Mouse (Mus musculus): Measurements from ENCODE around the gene Mapk8ip1. TPM values are rescaled to one million over a fixed set of nuclear protein-coding genes. Genes with fewer than 3 reads are reported as not detected.
A peak's percentile ranks its signal among the peaks of the same experiment; 100 is the strongest.

The Mapk8ip1 gene
- polyA plus RNA-seq (2012; ENCODE audit: insufficient read depth, insufficient read length, missing spikeins), result 0.25 TPM in 1 of 2 replicates, not detected in the other

DNA sequence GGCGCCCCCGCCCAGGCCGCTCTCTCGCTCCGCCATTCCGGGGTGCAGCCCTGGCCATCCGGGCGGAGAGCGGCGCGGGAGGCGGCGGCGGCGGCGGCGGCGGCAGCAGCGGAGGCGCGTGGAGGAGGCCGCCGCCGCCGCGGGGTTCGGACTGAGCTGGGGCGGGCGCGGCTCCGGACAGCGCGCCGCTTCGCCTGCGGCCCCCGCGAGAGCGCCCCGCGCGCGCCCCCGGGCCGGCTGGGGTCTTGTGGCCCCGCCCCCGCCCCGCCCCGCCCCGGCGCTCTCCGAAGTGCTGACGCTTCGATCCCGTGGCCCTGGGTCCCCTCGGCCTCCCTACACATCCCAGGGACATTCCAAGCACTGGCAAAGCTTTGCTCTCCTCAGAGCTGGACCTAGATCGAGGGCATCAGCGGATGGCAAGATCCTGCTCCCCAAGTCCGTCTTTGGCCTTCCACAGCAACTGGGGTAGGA, at the start of gene Mapk8ip1:
Gene Mapk8ip1, minus strand, starts transcription at position 173 of the 471 bp plus-strand sequence.
- TF ChIP-seq CTCF (IDR thresholded peaks at IDR 0.05; ENCODE audit: low read depth, low read length) (no peak), POLR2A (IDR thresholded peaks at IDR 0.05; ENCODE audit: borderline replicate concordance, low read depth, low read length) (no peak)
- H3K4me1 ChIP-seq (ENCODE audit: control insufficient read depth, insufficient read depth, low read length), result 0 out of 2 replicates have a peak, but pooled peaks cover 2% of the 10 kb centered on the region

DNA sequence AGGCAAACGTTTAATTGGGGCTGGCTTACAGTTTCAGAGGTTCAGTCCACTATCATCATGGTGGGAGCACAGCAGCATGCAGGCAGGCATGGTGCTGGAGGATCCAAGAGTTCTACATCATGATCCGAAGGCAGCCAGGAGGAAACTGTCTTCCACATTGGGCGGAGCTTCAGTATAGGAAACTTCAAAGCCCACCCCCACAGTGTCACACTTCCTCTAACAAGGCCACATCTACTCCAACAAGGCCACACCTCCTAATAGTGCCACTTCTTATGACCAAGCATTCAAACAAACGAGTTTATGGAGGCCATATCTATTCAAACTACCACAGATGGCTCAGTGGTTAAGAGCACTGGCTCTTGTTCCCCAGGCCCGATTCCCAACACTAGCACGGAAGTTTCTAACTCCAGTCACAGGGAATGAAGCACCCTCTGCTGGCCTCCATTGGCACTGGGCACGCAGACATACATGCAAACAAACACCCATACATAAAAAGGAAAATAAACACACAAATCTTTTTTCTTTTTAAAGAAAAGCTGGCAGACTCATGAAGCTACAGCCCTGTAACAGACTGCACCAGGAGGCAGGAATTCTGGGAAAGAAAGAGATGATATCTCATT, 46.2 kb upstream of the Mapk8ip1 start:
- no peak overlapping the region for H3K27ac ChIP-seq (ENCODE audit: insufficient read depth, low read depth, low read length)
- H3K4me1 ChIP-seq (ENCODE audit: control insufficient read depth, insufficient read depth, low read length), result no peaks in the 10 kb centered on the region
- no peak for TF ChIP-seq CTCF (IDR thresholded peaks at IDR 0.05; ENCODE audit: low read depth, low read length)
- TF ChIP-seq POLR2A (IDR thresholded peaks at IDR 0.05; ENCODE audit: borderline replicate concordance, low read depth, low read length), result no peak
- H3K4me3 ChIP-seq (ENCODE audit: insufficient read depth, low read length), result no peak overlapping the region

More for the DNA sequence above, at the start of gene Mapk8ip1:
- H3K4me3 ChIP-seq (ENCODE audit: insufficient read depth, low read length), result peak within 1 kb of the TSS; percentile 37
- no peak within 1 kb of the TSS for H3K27ac ChIP-seq (ENCODE audit: insufficient read depth, low read depth, low read length)

DNA sequence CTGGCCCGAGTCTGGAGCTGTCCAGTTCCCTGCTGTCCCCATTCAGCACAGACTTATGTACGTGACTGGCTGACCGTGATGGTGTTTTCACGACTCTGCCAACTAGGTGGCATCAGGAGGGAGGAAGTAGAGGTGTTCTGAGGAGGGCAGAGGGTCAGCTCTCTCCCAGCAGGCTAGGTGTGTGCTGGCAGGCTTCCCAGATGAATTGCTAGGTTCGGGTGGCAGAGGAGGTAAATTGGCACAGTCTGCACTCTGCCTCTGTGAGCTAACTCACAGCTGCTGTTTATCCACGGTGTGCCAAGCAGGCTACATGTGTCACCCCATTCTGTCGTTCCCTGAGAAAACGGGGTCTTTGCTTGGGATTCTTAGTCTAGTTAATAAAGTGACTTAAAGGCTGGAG, 45.6 kb upstream of the Mapk8ip1 start:
- Histone ChIP-seq H3K4me3 (ENCODE audit: insufficient read depth, low read length) (no peak overlapping the region), H3K4me1 (ENCODE audit: control insufficient read depth, insufficient read depth, low read length) (no peaks in the 10 kb centered on the region), H3K27ac (ENCODE audit: insufficient read depth, low read depth, low read length) (no peak overlapping the region)
- TF ChIP-seq POLR2A (IDR thresholded peaks at IDR 0.05; ENCODE audit: borderline replicate concordance, low read depth, low read length), result no peak

DNA sequence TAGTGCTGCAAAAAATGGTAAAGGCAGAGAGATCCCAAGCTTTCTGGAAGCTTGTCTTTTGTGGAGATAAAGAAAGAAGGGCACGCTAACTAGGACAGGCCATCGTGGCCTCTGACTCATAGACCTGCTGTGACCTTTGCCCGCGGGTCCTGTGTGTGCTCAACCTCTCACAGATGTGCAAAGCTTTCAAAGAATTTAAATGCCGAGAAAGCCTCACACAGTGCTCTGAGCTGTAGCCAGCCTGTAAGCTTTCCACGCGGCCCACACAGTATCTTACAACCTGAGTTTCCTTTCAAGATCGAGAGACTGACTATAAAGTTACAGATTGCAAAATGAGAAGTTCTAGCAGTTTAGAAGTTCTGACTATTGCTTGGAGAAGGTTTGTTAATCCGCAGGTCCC, 44.8 kb upstream of the Mapk8ip1 start:
- H3K4me1 ChIP-seq (ENCODE audit: control insufficient read depth, insufficient read depth, low read length), result no peaks in the 10 kb centered on the region
- no peak for TF ChIP-seq POLR2A (IDR thresholded peaks at IDR 0.05; ENCODE audit: borderline replicate concordance, low read depth, low read length)
- no peak for TF ChIP-seq CTCF (IDR thresholded peaks at IDR 0.05; ENCODE audit: low read depth, low read length)
- no peak overlapping the region for H3K4me3 ChIP-seq (ENCODE audit: insufficient read depth, low read length)
- no peak overlapping the region for H3K27ac ChIP-seq (ENCODE audit: insufficient read depth, low read depth, low read length)

DNA sequence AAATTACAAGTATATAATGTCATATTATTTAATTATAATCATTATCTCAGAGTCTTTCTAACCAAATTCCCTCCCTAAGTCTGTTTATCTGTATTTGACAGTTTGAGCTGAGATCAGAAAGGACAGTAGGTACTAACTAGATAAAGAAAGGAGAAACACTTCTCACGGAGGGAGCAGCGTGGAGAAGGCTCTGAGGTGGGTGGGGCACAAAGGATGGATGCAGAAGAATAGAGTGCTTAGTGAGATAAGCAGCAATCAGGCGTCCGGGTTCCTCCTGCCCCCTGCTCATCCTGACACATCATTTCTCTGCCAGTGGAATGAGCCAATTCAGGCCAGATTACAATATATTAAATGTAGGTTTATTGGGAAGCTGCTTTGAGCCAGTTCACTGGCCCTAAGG, 43.3 kb upstream of the Mapk8ip1 start:
- H3K4me3 ChIP-seq (ENCODE audit: insufficient read depth, low read length), result no peak overlapping the region
- TF ChIP-seq CTCF (IDR thresholded peaks at IDR 0.05; ENCODE audit: low read depth, low read length) (no peak), POLR2A (IDR thresholded peaks at IDR 0.05; ENCODE audit: borderline replicate concordance, low read depth, low read length) (no peak)
- H3K27ac ChIP-seq (ENCODE audit: insufficient read depth, low read depth, low read length), result no peak overlapping the region
- H3K4me1 ChIP-seq (ENCODE audit: control insufficient read depth, insufficient read depth, low read length), result no peaks in the 10 kb centered on the region

DNA sequence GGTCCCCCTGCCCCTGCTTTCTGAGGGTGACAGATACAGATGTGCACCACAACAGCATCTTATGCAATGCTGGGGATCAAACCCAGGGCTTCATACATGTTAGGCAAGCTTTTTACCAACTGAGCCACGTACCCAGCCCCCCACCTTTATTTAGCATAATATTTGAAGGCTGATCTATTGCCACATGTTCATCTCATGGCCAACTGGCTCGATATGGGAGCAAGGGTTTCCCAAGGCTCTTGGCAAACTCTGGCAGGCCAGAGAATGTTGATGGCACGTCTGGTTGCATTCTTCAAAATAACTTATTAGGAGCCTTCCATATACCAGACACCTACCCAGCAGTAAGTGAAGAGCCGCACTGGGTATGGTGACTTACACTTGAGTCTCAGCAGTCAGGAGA, 42.2 kb upstream of the Mapk8ip1 start:
- Histone ChIP-seq H3K4me1 (ENCODE audit: control insufficient read depth, insufficient read depth, low read length) (no peaks in the 10 kb centered on the region), H3K4me3 (ENCODE audit: insufficient read depth, low read length) (no peak overlapping the region), H3K27ac (ENCODE audit: insufficient read depth, low read depth, low read length) (no peak overlapping the region)
- TF ChIP-seq POLR2A (IDR thresholded peaks at IDR 0.05; ENCODE audit: borderline replicate concordance, low read depth, low read length) (no peak), CTCF (IDR thresholded peaks at IDR 0.05; ENCODE audit: low read depth, low read length) (no peak)

DNA sequence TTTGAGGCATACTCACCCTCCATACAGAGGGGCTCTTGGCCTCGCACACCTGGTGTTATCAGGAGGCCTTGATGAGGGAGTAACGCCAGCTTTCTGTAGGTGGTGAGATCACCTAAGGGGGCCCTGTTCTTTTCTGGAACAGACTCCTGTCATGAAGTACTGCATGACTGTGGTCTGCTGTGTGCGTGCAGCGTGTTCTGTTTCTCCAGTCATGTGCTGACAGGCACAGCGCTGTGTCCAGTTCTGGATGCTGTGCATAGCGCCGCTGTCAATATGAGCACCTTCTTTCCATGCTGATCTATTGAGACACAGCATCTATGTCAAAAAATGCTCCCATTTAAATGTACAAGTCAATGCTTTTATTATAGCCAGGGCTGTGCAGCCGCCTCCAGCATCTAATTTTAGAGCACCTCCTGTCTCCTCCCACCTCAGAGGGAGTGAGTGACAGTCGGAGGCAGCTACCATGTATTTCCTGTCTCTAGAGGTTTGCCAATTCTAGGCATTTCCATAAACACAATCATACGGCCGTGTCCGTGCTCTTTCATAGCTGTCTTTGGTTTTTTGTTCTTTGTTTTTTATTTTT, 41.4 kb upstream of the Mapk8ip1 start:
- H3K27ac ChIP-seq (ENCODE audit: insufficient read depth, low read depth, low read length), result no peak overlapping the region
- H3K4me3 ChIP-seq (ENCODE audit: insufficient read depth, low read length), result no peak overlapping the region
- H3K4me1 ChIP-seq (ENCODE audit: control insufficient read depth, insufficient read depth, low read length), result no peaks in the 10 kb centered on the region
- no peak for TF ChIP-seq CTCF (IDR thresholded peaks at IDR 0.05; ENCODE audit: low read depth, low read length)
- no peak for TF ChIP-seq POLR2A (IDR thresholded peaks at IDR 0.05; ENCODE audit: borderline replicate concordance, low read depth, low read length)

DNA sequence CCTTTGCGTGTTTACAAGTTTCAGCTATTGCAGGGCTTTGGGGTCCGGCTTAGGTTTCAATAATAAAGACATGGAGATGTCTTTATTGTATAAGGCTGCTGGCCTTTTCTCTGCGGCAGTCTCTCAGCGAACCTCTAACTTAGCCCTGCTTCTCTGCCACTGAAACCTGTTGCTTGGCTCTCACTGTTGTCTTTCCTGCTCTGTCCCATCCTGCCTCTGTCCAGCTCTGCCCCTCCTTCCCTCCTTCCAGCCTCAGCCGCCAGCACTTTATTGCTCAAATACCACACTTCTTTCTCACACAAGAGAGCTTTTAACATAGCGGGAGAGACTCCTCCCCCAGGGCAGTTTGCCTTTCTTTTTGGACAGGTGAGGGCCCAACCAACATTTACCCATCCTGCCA, 39.4 kb upstream of the Mapk8ip1 start:
- no peak overlapping the region for H3K4me3 ChIP-seq (ENCODE audit: insufficient read depth, low read length)
- TF ChIP-seq POLR2A (IDR thresholded peaks at IDR 0.05; ENCODE audit: borderline replicate concordance, low read depth, low read length) (no peak), CTCF (IDR thresholded peaks at IDR 0.05; ENCODE audit: low read depth, low read length) (no peak)
- H3K27ac ChIP-seq (ENCODE audit: insufficient read depth, low read depth, low read length), result no peak overlapping the region
- H3K4me1 ChIP-seq (ENCODE audit: control insufficient read depth, insufficient read depth, low read length), result no peaks in the 10 kb centered on the region

DNA sequence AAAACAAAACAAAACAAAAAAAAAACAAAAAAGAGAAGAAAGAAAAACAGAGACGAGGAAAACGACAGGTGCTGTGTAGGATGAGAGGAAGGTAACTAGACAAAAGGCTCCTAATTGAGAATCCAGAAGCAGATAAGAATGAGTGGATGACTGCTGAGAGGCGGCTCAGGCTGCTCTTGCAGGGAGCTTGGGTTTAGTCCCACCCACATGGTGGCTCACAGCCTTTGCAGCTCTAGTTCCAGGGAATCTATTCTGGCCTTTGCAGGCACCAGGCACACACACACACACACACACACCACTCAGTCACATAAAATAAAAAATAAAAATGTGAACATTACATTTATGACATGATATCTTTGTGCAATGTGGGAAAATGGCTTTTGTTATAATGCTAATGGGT, 37.5 kb upstream of the Mapk8ip1 start:
- peaks cover 7% of the 10 kb centered on the region for H3K4me1 ChIP-seq (ENCODE audit: control insufficient read depth, insufficient read depth, low read length)
- no peak overlapping the region for H3K27ac ChIP-seq (ENCODE audit: insufficient read depth, low read depth, low read length)
- no peak overlapping the region for H3K4me3 ChIP-seq (ENCODE audit: insufficient read depth, low read length)
- no peak for TF ChIP-seq CTCF (IDR thresholded peaks at IDR 0.05; ENCODE audit: low read depth, low read length)
- no peak for TF ChIP-seq POLR2A (IDR thresholded peaks at IDR 0.05; ENCODE audit: borderline replicate concordance, low read depth, low read length)

DNA sequence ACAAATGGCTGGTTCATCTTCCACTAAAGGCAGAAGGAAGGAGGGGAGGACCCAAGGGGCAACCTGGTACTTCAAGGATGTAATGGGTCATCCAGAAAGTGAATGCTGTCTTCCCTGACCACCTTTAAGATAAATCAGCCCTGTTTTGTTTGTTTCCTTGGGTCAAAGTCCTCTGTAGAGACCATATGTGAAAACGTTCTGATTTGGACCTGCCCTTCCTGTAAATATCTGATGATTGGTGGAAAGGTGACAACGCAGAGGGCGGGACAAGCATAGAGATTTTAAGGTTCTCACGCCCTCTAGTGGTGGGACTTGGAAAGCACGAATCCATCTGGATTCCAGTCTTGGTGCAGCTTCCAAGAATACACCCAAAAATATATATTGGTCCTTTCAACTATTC, 36.8 kb upstream of the Mapk8ip1 start:
- TF ChIP-seq CTCF (IDR thresholded peaks at IDR 0.05; ENCODE audit: low read depth, low read length) (no peak), POLR2A (IDR thresholded peaks at IDR 0.05; ENCODE audit: borderline replicate concordance, low read depth, low read length) (no peak)
- H3K4me1 ChIP-seq (ENCODE audit: control insufficient read depth, insufficient read depth, low read length), result peaks cover 9% of the 10 kb centered on the region
- H3K27ac ChIP-seq (ENCODE audit: insufficient read depth, low read depth, low read length), result no peak overlapping the region
- no peak overlapping the region for H3K4me3 ChIP-seq (ENCODE audit: insufficient read depth, low read length)
